Comparison of ENCODE assay signal across 8 mouse cellular contexts in genomic region chr8:20822434-20822833, GRCm38 (mm10).
DNase-seq lines count a peak whose midpoint lies in the region.
"Not testable (repeated sequence)": the region's sequence is repeated elsewhere in the genome, so short reads cannot be mapped to it uniquely, and the experiment has no call there.

No protein-coding gene starts in this region.

- intact Hi-C loops in heart, postnatal 10 days (cut with DNase I); left cerebral cortex, postnatal 25 days (cut with DNase I): not testable (repeated sequence)

- DNase-seq in cerebellum, adult 11 months, result peak; percentile 23
- peak; percentile 51 for DNase-seq in gastrocnemius, adult 18-20 months (ENCODE audit: low spot score)
- DNase-seq in heart, postnatal 10 days, result peak; percentile 27 to 35
- peak; percentile 17 to 33 for DNase-seq in kidney, postnatal 4 days
- DNase-seq in left cerebral cortex, postnatal 25 days (ENCODE audit: low spot score in 2 of 2), result peak; percentile 46 to 47
- peak; percentile 36 for DNase-seq in ovary, postnatal 14 days (ENCODE audit: low spot score)
- DNase-seq in testis, postnatal 14 days (ENCODE audit: low spot score), result peak; percentile 38
- DNase-seq in urinary bladder, postnatal 36 days (ENCODE audit: low spot score in 2 of 2), result peak; percentile 39 to 45

Comparison
In these comparisons a context has a peak if more than half of its experiments do, and no peak if none do; other contexts are left out.
1. Peak in every context shown above with its lines: DNase-seq.